Mouse (Mus musculus): Measurements from ENCODE around the gene Fgfr2. TPM values are rescaled to one million over a fixed set of nuclear protein-coding genes. Genes with fewer than 3 reads are reported as not detected.
A peak's percentile ranks its signal among the peaks of the same experiment; 100 is the strongest.

Fgfr2 gene
- polyA plus RNA-seq, 1 experiment from 2014 or later = 110 TPM

- H3K27ac ChIP-seq (ENCODE audit: low read length) = peak overlapping the region; percentile 73
- peaks cover 35% of the 10 kb centered on the region for H3K4me1 ChIP-seq (ENCODE audit: insufficient read depth, low read depth, low read length)
These were observed 465.6 kb downstream of the Fgfr2 start for GRCm38 (mm10) chr7:132657371-132658057.

DNA sequence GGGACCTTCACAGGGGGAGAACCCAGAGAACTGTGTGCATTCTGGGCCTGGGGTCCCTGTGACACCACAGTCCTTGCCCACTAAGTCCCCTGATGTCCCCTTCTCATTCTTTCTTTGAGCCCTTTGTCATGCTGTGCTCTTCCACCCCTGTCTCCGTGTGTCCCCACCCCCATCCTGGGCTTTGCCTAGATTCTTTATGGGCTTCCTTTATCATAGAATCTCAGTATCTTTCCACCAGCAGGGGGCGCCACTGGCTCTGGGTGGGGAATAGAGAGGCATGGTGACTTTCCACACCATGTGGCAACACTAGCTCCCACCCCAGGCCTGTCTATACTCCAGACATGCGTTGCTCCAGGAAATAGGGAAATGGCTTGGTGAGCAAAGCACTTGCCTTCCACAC, 466.6 kb downstream of the Fgfr2 start:
- peak; percentile 95 for DNase-seq (ENCODE audit: low spot score)
- 1% methylated on average over 3 of the region's 3 CpGs for WGBS

More at GRCm38 (mm10) chr7:132657371-132658057, 465.6 kb downstream of the Fgfr2 start:
- WGBS = 46% methylated on average over 14 of the region's 14 CpGs
- H3K9ac ChIP-seq (replicated peaks; ENCODE audit: low read depth) = no peak overlapping the region
- H3K36me3 ChIP-seq (ENCODE audit: insufficient read depth, low read length) = no peaks in the 10 kb centered on the region
- no peak overlapping the region for H3K4me2 ChIP-seq (replicated peaks; ENCODE audit: low read depth, low read length)
- ATAC-seq (no peak), DNase-seq (ENCODE audit: low spot score) (peak; percentile 14)
- no peak for TF ChIP-seq EP300 (IDR thresholded peaks at IDR 0.05)
- H3K9me3 ChIP-seq (ENCODE audit: low read length) = no peaks in the 10 kb centered on the region
- H3K27me3 ChIP-seq (replicated peaks; ENCODE audit: insufficient read depth, low read length) = no peaks in the 10 kb centered on the region
- no peak overlapping the region for H3K4me3 ChIP-seq (ENCODE audit: low read depth, low read length)

GRCm38 (mm10) chr7:132656075-132656474, 467.1 kb downstream of the Fgfr2 start:
- Histone ChIP-seq H3K4me2 (replicated peaks; ENCODE audit: low read depth, low read length) (no peak overlapping the region), H3K27me3 (replicated peaks; ENCODE audit: insufficient read depth, low read length) (no peaks in the 10 kb centered on the region), H3K36me3 (ENCODE audit: insufficient read depth, low read length) (no peaks in the 10 kb centered on the region), H3K9me3 (ENCODE audit: low read length) (no peaks in the 10 kb centered on the region), H3K4me3 (ENCODE audit: low read depth, low read length) (no peak overlapping the region), H3K4me1 (ENCODE audit: insufficient read depth, low read depth, low read length) (peaks cover 29% of the 10 kb centered on the region), H3K27ac (ENCODE audit: low read length) (peak overlapping the region; percentile 63), H3K9ac (replicated peaks; ENCODE audit: low read depth) (no peak overlapping the region)
- 11% methylated on average over 9 of the region's 9 CpGs for WGBS
- DNase-seq (ENCODE audit: low spot score) (peak; percentile 93), ATAC-seq (peak; percentile 78)
- no peak for TF ChIP-seq EP300 (IDR thresholded peaks at IDR 0.05)
- peak; percentile 99 for TF ChIP-seq CTCF (IDR thresholded peaks at IDR 0.05)

More for the DNA sequence above, 466.6 kb downstream of the Fgfr2 start:
- Histone ChIP-seq H3K9me3 (ENCODE audit: low read length) (no peaks in the 10 kb centered on the region), H3K9ac (replicated peaks; ENCODE audit: low read depth) (no peak overlapping the region), H3K27ac (ENCODE audit: low read length) (peak overlapping the region; percentile 63), H3K4me1 (ENCODE audit: insufficient read depth, low read depth, low read length) (peaks cover 34% of the 10 kb centered on the region), H3K27me3 (replicated peaks; ENCODE audit: insufficient read depth, low read length) (no peaks in the 10 kb centered on the region), H3K4me3 (ENCODE audit: low read depth, low read length) (no peak overlapping the region), H3K4me2 (replicated peaks; ENCODE audit: low read depth, low read length) (no peak overlapping the region), H3K36me3 (ENCODE audit: insufficient read depth, low read length) (no peaks in the 10 kb centered on the region)
- ATAC-seq = peak; percentile 86
- TF ChIP-seq CTCF (IDR thresholded peaks at IDR 0.05) = peak; percentile 94
- TF ChIP-seq EP300 (IDR thresholded peaks at IDR 0.05) = peak; percentile 72

DNA sequence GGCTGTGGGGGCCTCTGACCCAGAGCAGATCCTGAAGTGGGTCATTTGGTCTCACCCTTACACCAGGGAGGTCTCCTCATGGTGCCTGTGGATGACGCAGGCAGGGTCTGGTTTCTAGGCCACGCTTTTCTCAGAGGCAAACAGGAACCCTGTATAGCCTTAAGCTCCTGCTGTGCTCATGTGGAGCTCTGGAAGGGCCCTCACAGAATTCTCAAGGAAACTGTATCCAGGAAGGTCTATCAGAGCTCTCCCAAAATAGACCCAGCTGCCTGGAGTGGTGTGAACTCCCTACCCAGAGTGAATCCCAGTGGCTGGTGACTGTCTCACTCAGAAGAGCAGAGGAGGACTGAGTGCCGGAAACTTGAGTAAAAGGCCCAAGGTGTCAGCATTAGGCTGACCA, 468.7 kb downstream of the Fgfr2 start:
- TF ChIP-seq EP300 (IDR thresholded peaks at IDR 0.05) (no peak), CTCF (IDR thresholded peaks at IDR 0.05) (no peak)
- H3K36me3 ChIP-seq (ENCODE audit: insufficient read depth, low read length) = no peaks in the 10 kb centered on the region
- peaks cover 24% of the 10 kb centered on the region for H3K4me1 ChIP-seq (ENCODE audit: insufficient read depth, low read depth, low read length)
- H3K27ac ChIP-seq (ENCODE audit: low read length) = no peak overlapping the region
- no peaks in the 10 kb centered on the region for H3K27me3 ChIP-seq (replicated peaks; ENCODE audit: insufficient read depth, low read length)
- no peak overlapping the region for H3K4me3 ChIP-seq (ENCODE audit: low read depth, low read length)
- H3K9ac ChIP-seq (replicated peaks; ENCODE audit: low read depth) = no peak overlapping the region
- ATAC-seq (no peak), DNase-seq (ENCODE audit: low spot score) (no peak)
- no peaks in the 10 kb centered on the region for H3K9me3 ChIP-seq (ENCODE audit: low read length)
- 96% methylated on average over 3 of the region's 3 CpGs for WGBS
- H3K4me2 ChIP-seq (replicated peaks; ENCODE audit: low read depth, low read length) = no peak overlapping the region

DNA sequence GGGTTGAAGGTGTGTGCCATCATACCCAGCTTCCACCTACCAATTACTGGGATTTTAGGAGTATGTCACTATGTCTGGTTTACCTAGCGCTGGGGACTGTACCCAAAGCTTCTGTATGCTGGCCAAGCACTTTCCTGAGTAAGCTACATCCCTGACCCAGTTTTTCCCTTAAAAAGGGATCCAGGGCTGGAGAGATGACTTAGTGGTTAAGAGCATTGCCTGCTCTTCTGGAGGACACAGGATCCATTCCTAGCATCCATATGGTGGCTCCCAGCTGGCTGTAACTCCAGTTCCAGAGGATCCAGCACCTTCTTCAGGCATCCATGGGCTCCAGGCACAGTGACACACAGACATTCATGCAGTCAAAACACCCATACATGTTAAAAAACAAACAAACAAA, 476.6 kb downstream of the Fgfr2 start:
- Histone ChIP-seq H3K4me2 (replicated peaks; ENCODE audit: low read depth, low read length) (no peak overlapping the region), H3K9ac (replicated peaks; ENCODE audit: low read depth) (no peak overlapping the region), H3K9me3 (ENCODE audit: low read length) (no peaks in the 10 kb centered on the region), H3K27me3 (replicated peaks; ENCODE audit: insufficient read depth, low read length) (no peaks in the 10 kb centered on the region), H3K27ac (ENCODE audit: low read length) (no peak overlapping the region), H3K4me3 (ENCODE audit: low read depth, low read length) (no peak overlapping the region), H3K36me3 (ENCODE audit: insufficient read depth, low read length) (no peaks in the 10 kb centered on the region), H3K4me1 (ENCODE audit: insufficient read depth, low read depth, low read length) (no peaks in the 10 kb centered on the region)
- no peak for ATAC-seq
- TF ChIP-seq CTCF (IDR thresholded peaks at IDR 0.05) (no peak), EP300 (IDR thresholded peaks at IDR 0.05) (no peak)
- no peak for DNase-seq (ENCODE audit: low spot score)
- 100% methylated on average over 1 of the region's 1 CpGs for WGBS

DNA sequence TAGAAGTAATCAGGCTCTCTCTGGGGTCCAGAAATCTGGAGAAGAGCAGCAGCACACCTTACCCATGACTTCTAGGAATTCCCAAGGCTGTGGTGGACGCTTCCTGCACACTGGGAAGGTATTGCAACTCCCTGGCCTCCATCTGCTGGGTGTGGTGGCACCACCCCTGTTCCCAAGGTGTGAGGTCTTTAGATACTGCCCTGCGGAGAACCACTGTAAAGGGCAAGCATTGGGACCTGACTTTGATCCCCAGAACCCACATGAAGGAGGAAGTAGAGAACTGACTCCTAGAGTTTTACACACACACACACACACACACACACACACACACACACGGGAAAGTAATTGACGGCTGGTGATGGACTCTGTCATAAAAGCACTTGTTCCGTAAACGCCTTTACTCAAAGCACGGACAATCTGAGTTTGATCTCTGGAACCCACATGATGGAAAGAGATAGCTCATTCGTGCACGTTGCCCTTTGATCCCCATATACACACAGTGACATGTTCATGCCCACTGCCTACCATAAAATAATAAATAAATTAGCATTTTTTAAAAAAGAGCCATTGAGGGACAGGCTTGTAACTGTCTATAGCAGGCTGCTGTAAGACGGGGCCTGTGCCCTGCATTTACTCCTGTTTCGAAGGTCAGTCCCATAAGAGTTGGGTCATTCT, 478.4 kb downstream of the Fgfr2 start:
- no peak for TF ChIP-seq CTCF (IDR thresholded peaks at IDR 0.05)
- no peak for TF ChIP-seq EP300 (IDR thresholded peaks at IDR 0.05)
- Histone ChIP-seq H3K27me3 (replicated peaks; ENCODE audit: insufficient read depth, low read length) (no peaks in the 10 kb centered on the region), H3K4me1 (ENCODE audit: insufficient read depth, low read depth, low read length) (no peaks in the 10 kb centered on the region), H3K36me3 (ENCODE audit: insufficient read depth, low read length) (no peaks in the 10 kb centered on the region), H3K9me3 (ENCODE audit: low read length) (no peaks in the 10 kb centered on the region), H3K4me2 (replicated peaks; ENCODE audit: low read depth, low read length) (no peak overlapping the region), H3K9ac (replicated peaks; ENCODE audit: low read depth) (no peak overlapping the region), H3K4me3 (ENCODE audit: low read depth, low read length) (no peak overlapping the region), H3K27ac (ENCODE audit: low read length) (no peak overlapping the region)
- no peak for DNase-seq (ENCODE audit: low spot score)
- ATAC-seq = no peak
- 82% methylated on average over 11 of the region's 11 CpGs for WGBS
